Mouse (Mus musculus): ENCODE measurements around the gene Dpysl4. TPM values are rescaled to one million over a fixed set of nuclear protein-coding genes. Genes with fewer than 3 reads are reported as not detected.

Gene Dpysl4
- total and polyA plus RNA-seq, 3 experiments = not detected

DNA sequence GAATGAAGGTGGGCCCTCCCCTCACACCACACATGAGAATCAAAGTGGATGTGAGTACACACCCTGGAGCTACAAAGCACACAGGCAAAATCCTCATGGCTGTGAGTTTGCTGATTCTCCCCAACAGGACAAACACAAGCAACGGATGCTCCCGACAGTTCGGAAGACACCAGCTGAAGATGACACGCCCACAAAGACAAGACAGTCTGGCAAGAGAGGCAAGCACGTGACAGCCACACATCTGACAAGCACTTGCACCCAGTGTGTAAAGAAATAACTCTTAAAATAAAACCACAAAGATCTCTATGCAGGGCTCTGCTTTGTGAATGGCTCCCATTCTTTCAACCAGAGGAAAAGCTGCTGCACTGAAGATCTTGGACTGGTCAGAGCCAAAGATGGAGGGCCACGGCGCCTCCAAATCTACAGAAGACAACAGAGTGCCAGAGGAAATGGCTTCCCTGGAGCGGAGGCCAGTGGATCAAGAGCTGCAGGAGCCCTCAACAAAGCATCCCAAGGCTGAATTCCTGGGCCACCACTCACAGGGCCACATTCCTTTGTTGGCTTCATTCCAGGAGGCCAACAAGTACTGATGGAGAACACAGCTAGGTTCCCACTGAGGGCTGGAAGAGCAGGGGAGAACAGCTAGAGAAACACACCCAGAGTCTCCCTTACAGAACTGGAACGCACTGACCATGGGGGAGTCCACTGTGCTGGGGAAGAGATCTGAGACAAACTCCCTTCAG is 22.3 kb downstream of the Dpysl4 start:
- DNase-seq (ENCODE audit: extremely low read depth) = no peak
- H3K9me3 ChIP-seq (replicated peaks; ENCODE audit: low read length) = no peaks in the 10 kb centered on the region
- H3K4me1 ChIP-seq (ENCODE audit: control insufficient read depth in 1 of 2, insufficient read depth in 2 of 2) = no peaks in the 10 kb centered on the region
- no peak overlapping the region for H3K27ac ChIP-seq (ENCODE audit: insufficient read depth, low read depth)
- in situ Hi-C loops (cut with MboI; ENCODE audit: low pct_ligation_motif_present, low pct_unique_long_range_greater_than_20kb, low sequenced_read_pairs) = loop anchor here (25.0 kb wide), 1 partner anchor 379 kb away; no protein-coding TSS in a partner anchor
- no peak overlapping the region for H3K4me2 ChIP-seq (ENCODE audit: insufficient read depth, low read depth, poor library complexity, severe bottlenecking)
- TF ChIP-seq HCFC1 (IDR thresholded peaks at IDR 0.05; ENCODE audit: low read depth, low read length) (no peak), MYC (IDR thresholded peaks at IDR 0.05; ENCODE audit: low read depth, low read length) (no peak), CHD1 (IDR thresholded peaks at IDR 0.05; ENCODE audit: low read depth, low read length) (no peak), TCF12 (IDR thresholded peaks at IDR 0.05; ENCODE audit: low read depth, low read length) (no peak), ZNF384 (IDR thresholded peaks at IDR 0.05; ENCODE audit: low read depth, low read length) (no peak), GABPA (IDR thresholded peaks at IDR 0.05; ENCODE audit: insufficient replicate concordance, low read depth, low read length) (no peak), ZC3H11A (IDR thresholded peaks at IDR 0.05; ENCODE audit: low read depth, low read length) (no peak), SIN3A (IDR thresholded peaks at IDR 0.05; ENCODE audit: low read length) (no peak), ELF1 (IDR thresholded peaks at IDR 0.05; ENCODE audit: low read depth, low read length) (no peak), ZKSCAN1 (IDR thresholded peaks at IDR 0.05; ENCODE audit: borderline replicate concordance, low read depth, low read length) (no peak), USF2 (conservative IDR thresholded peaks at IDR 0.05; ENCODE audit: low read depth, low read length) (no peak), MAX (IDR thresholded peaks at IDR 0.05; ENCODE audit: low read length) (no peak)
- no peaks in the 10 kb centered on the region for H3K36me3 ChIP-seq (replicated peaks in 1 of 2; ENCODE audit: control insufficient read depth in 1 of 2, insufficient read depth in 1 of 2, low read length in 1 of 2)
- peaks cover 74% of the 10 kb centered on the region for H3K27me3 ChIP-seq (replicated peaks)
- H3K9ac ChIP-seq (ENCODE audit: insufficient read depth, low read depth) = no peak overlapping the region
- no peaks in the 10 kb centered on the region for H3K79me2 ChIP-seq (replicated peaks; ENCODE audit: control insufficient read depth, extremely low read depth, insufficient read depth, poor library complexity, severe bottlenecking)
- dilution Hi-C loops (cut with MboI; ENCODE audit: extremely low pct_ligation_motif_present, extremely low pct_unique_long_range_greater_than_20kb, low sequenced_read_pairs) = no loop called here
- no peak overlapping the region for H3K4me3 ChIP-seq (replicated peaks in 1 of 3; ENCODE audit: low read depth in 2 of 3, low read length in 2 of 3, poor library complexity in 1 of 3)

DNA sequence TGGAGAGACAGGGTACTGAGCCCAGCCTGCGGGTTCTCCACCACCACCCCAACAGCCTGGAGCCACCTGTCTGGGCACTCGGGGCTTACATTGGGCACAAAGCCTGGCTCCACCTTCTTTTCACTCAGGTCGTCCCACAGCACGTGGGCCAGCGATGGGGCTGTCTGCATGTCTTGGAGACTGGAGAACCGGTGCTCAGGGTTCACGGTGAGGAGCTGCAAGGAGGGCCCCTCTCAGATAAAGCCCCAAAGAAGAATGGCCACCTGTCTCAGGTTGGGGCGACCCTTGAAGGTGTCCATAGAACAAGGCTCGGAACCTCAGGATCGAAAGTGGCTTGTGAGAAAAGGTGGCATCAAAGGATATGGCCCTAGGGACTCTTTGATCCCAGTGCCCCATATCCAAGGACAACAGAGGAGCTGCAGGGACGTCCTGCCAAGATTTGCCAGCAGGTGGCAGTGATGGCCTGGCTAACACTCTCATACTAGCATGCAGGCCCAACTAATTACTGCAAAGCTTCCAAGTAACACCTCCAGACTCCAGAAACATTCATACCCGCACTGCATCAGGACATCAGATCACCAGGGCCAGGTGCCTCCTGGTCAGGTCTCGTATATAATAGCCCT is 33.5 kb downstream of the Dpysl4 start:
- dilution Hi-C loops (cut with MboI; ENCODE audit: extremely low pct_ligation_motif_present, extremely low pct_unique_long_range_greater_than_20kb, low sequenced_read_pairs) = no loop called here
- TF ChIP-seq E2F4 (IDR thresholded peaks at IDR 0.05; ENCODE audit: insufficient replicate concordance, low read depth, low read length) = no peak
- no peak for TF ChIP-seq GABPA (IDR thresholded peaks at IDR 0.05; ENCODE audit: insufficient replicate concordance, low read depth, low read length)
- TF ChIP-seq ETS1 (conservative IDR thresholded peaks at IDR 0.05; ENCODE audit: low read depth, low read length) = no peak
- no peak for TF ChIP-seq MYC (IDR thresholded peaks at IDR 0.05; ENCODE audit: low read depth, low read length)
- no peak for TF ChIP-seq KAT2A (IDR thresholded peaks at IDR 0.05; ENCODE audit: insufficient replicate concordance, low read length)
- peak; percentile 76 for TF ChIP-seq SMC3 (IDR thresholded peaks at IDR 0.05; ENCODE audit: low read depth, low read length)
- peak; percentile 85 for TF ChIP-seq RAD21 (IDR thresholded peaks at IDR 0.05; ENCODE audit: low read depth, low read length)
- no peak for TF ChIP-seq MAZ (IDR thresholded peaks at IDR 0.05; ENCODE audit: low read depth, low read length)
- no peak for TF ChIP-seq POLR2A (IDR thresholded peaks at IDR 0.05; ENCODE audit: low read depth, low read length)
- peak; percentile 50 to 89 for TF ChIP-seq CTCF (conservative IDR thresholded peaks at IDR 0.05 in 1 of 2, IDR thresholded peaks at IDR 0.05 in 1 of 2; ENCODE audit: low read depth in 2 of 2, low read length in 2 of 2)
- no peak; the same call in 1 of the 2 replicates for TF ChIP-seq NELFE (IDR thresholded peaks at IDR 0.05; ENCODE audit: low read depth, low read length)
- 0 out of 2 replicates have a peak, but pooled peaks have one; percentile 16 for TF ChIP-seq TCF12 (IDR thresholded peaks at IDR 0.05; ENCODE audit: low read depth, low read length)
- no peak for TF ChIP-seq JUN (IDR thresholded peaks at IDR 0.05; ENCODE audit: insufficient read depth, low read depth, low read length)
- TF ChIP-seq ZMIZ1 (IDR thresholded peaks at IDR 0.05; ENCODE audit: low read depth, low read length) = no peak
- TF ChIP-seq ELF1 (IDR thresholded peaks at IDR 0.05; ENCODE audit: low read depth, low read length) = no peak
- TF ChIP-seq CHD2 (IDR thresholded peaks at IDR 0.05; ENCODE audit: low read length) = no peak
- no peak for TF ChIP-seq HCFC1 (IDR thresholded peaks at IDR 0.05; ENCODE audit: low read depth, low read length)
- TF ChIP-seq MAX (IDR thresholded peaks at IDR 0.05; ENCODE audit: low read length) = no peak
- no peak for TF ChIP-seq BHLHE40 (IDR thresholded peaks at IDR 0.05; ENCODE audit: low read depth, low read length)
- TF ChIP-seq CHD1 (IDR thresholded peaks at IDR 0.05; ENCODE audit: low read depth, low read length) = no peak
- TF ChIP-seq ZNF384 (IDR thresholded peaks at IDR 0.05; ENCODE audit: low read depth, low read length) = no peak
- no peak for TF ChIP-seq RCOR1 (conservative IDR thresholded peaks at IDR 0.05; ENCODE audit: low read depth, low read length)
- TF ChIP-seq USF1 (IDR thresholded peaks at IDR 0.05; ENCODE audit: low read depth, low read length) = no peak
- TF ChIP-seq EP300 (IDR thresholded peaks at IDR 0.05; ENCODE audit: low read length) = no peak
- TF ChIP-seq ZKSCAN1 (IDR thresholded peaks at IDR 0.05; ENCODE audit: borderline replicate concordance, low read depth, low read length) = no peak
- TF ChIP-seq PAX5 (IDR thresholded peaks at IDR 0.05; ENCODE audit: low read length) = no peak
- no peak for TF ChIP-seq SIN3A (IDR thresholded peaks at IDR 0.05; ENCODE audit: low read length)

More for the DNA sequence above, 33.5 kb downstream of the Dpysl4 start:
- peaks cover 45% of the 10 kb centered on the region for H3K27me3 ChIP-seq (replicated peaks)
- no peaks in the 10 kb centered on the region for H3K79me2 ChIP-seq (replicated peaks; ENCODE audit: control insufficient read depth, extremely low read depth, insufficient read depth, poor library complexity, severe bottlenecking)
- no peaks in the 10 kb centered on the region for H3K9me3 ChIP-seq (replicated peaks; ENCODE audit: low read length)
- no peaks in the 10 kb centered on the region for H3K36me3 ChIP-seq (replicated peaks in 1 of 2; ENCODE audit: control insufficient read depth in 1 of 2, insufficient read depth in 1 of 2, low read length in 1 of 2)
- H3K9ac ChIP-seq (ENCODE audit: insufficient read depth, low read depth) = no peak overlapping the region
- in situ Hi-C loops (cut with MboI; ENCODE audit: low pct_ligation_motif_present, low pct_unique_long_range_greater_than_20kb, low sequenced_read_pairs) = loop anchor here (25.0 kb wide), 1 partner anchor 368 kb away; no protein-coding TSS in a partner anchor
- H3K27ac ChIP-seq (ENCODE audit: insufficient read depth, low read depth) = no peak overlapping the region
- no peak overlapping the region for H3K4me3 ChIP-seq (replicated peaks in 1 of 3; ENCODE audit: low read depth in 2 of 3, low read length in 2 of 3, poor library complexity in 1 of 3)
- H3K4me1 ChIP-seq (ENCODE audit: control insufficient read depth in 1 of 2, insufficient read depth in 2 of 2) = no peaks in the 10 kb centered on the region
- peak; percentile 34 for DNase-seq (ENCODE audit: extremely low read depth)
- no peak overlapping the region for H3K4me2 ChIP-seq (ENCODE audit: insufficient read depth, low read depth, poor library complexity, severe bottlenecking)

Data from CH12.LX (cell line).